Mouse (Mus musculus) cerebellum, adult (tissue): ENCODE measurements around the gene Tmie.

ENCODE experiments used
- ATAC-seq: cut with Nextera tagmentation; 2 replicates; pipeline ENCODE4 v1.9.2; 2017; ENCODE audit warnings: mild to moderate bottlenecking, moderate library complexity, mixed read lengths; ENCODE audit not compliant: insufficient number of reproducible peaks, low FRiP score, low TSS enrichment

The Tmie gene

DNA sequence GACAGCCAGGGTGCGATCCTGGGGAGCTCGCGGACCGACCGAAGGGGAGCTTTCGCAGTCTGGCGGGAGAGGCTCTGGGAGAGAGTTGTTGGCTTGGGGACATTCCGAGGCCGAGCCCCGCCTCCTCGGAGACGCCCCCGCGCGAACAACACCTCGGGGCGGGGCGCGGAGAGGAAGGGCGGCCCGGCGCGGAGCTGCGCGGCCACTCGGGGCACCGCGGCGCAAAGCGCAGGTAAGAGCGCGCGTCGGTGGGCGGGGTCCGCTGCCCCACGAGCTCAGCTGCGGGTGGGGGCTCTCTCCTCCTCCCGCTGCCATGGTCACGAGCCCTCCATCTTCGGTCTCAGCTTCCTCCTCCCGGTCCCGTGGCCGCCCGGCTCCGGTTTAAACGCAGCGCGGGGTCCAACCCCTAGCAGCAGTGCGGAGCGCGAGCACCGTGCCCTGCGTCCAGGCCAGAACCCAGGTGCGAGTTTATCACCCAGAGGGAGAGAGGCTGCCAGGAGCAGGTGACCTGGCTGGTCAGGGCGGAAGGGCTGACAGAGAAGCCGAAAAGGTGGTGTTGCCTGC lies at the start of gene Tmie:
TSS of gene Tmie (minus strand) at position 116 of the 564 bp plus-strand sequence.
- ATAC-seq: no peak

DNA sequence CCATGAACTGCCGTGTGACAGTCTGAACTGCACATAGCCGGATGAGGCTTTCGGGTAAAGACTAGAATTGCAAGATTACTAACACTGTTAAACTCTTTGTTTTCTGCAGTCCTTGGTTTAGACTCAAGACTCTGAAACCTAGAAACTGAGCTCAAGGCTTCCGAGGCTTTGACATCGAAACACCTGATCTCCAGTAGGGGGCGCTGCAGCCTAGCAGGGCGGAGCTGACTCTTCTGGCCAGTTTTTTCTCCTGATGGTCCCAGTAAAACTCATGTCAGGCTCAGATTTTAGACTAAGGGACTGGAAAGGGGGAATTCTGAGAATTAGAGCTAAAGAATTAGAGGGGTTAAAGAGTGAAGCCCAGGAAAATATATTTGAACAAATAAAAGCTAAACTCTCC lies 42.8 kb upstream of the Tmie start:
- no peak for ATAC-seq

DNA sequence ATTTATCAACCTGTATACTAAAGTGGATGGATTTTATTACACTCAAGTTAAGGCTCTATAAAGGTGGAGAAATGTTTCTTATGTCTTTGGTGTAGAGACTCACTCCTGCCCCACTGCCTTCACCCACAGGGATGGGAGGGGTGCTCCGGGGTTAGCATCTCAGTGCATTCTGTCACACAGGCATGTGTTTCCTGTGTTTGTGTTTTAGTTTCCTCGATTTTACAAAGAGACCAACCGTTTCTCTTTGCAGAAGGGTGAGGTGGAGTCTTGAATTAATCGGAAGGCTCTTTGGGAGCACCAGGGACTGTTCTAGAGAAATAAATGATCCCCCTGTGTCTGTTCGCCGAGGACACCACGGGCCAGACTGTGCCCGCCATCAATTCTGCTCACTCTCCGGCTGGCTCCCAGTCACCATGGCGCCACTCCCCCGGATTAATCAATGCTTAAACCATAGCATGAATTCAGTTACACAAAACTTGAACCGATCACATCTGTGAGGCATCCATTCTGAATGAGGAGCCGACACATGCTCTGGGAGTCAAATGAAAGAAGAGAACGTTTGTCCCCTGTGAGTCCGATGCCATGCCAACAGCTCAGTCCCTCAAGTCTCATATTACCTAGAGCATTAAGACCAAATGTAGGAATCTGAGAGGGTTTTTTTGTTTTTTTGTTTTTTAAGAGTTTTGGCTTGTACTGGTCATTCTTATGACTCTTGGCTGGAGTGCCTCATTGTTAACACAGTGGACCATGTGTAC lies 40.9 kb upstream of the Tmie start:
- ATAC-seq: no peak

DNA sequence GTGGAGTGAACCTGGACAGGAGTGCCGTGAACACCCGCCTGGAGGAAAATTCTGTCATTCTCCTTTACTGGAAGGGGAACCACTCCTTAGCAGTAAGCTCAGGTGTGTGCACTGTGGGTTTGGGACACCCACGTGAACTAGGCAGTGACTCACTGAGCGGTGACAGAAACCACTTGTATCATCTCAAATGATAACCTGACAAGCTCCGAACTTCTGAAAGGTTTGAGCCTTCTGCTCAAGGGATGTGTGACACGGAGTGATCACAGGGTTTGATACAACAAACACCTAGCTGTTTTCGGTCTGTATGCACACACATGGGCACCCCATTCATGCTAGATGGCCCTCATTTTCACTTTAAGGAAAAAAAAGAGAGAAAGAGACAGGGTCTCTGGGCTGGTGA lies 36.9 kb upstream of the Tmie start, which contains the start of gene Fam240a:
TSS of gene Fam240a (minus strand) at position 76 of the 400 bp plus-strand sequence.
- no peak for ATAC-seq

DNA sequence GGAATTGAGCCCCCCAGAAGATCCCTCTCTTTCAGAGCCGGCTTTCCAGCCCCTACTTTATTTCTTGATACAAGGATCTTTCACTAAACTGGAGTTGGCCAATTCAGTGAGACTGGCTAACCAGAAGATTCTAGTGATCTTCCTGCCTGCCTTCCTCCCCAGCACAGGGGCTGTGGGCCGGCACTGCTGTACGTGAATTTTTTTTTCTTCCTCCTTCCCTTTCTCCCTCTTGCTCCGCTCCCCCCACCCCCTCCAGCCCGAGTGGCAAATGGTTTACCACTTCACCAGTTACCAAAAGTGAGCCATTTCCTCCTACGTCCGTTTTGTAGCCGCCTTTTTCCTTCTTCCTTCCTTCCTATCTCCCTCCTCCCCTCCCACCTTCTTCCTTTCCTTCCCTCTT lies 35.6 kb upstream of the Tmie start:
- no peak for ATAC-seq

DNA sequence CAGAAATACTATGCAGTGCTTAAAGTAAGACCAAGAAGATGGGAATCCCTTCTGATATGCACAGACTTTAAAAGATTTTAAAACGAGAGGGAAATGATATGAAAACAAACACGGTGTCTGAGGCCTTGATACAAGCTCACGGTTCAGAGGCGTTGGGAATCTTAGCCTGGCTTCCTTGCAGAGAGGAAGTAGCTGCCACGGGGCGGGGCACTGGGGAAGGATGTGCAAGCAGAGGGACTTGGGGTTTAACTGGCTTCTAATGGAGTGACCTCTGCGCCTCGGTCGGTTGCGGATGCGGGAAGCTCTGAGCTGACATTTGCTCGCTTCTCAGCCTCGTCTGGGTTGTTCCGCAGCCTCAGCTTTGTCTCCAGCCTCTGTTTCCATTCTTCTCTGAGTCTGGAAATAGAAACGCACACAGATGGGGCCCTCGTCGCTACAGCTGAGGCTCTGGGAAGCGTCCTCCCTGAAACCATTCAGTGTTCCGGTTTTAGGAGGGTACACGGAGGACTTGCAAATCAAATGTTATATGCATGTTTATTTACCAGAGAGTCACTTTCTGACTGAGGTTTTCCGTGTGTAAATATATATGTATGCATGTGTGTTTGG lies 34.8 kb upstream of the Tmie start:
- no peak for ATAC-seq

DNA sequence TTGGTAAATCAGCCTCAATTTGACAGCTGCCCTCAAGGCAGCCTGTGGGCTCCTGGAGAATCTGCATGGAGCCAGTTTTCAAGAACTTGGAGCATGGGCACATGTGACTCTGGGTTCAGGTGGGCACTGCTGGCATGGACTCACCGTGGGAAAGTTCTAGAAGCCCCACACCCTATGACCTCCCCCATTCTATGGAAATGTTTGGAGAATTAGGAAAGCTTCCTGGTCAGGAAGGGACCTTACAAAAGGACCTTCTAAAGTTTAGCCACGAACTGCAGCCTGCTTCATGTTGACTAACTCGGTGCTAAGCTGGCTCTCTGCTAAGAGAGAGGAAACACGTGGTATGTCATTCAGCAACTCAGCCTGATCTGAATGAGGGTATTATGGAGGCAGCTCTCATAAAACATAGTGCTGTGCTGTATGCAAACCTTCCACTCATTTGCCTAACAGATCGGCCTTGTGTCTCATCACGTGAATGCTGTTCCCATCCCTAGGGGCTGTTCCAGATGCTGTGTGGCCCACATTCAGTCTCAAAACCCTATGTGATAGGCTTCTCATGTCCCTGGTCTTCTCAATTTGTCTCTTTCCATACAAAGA lies 29.6 kb upstream of the Tmie start:
- no peak for ATAC-seq

DNA sequence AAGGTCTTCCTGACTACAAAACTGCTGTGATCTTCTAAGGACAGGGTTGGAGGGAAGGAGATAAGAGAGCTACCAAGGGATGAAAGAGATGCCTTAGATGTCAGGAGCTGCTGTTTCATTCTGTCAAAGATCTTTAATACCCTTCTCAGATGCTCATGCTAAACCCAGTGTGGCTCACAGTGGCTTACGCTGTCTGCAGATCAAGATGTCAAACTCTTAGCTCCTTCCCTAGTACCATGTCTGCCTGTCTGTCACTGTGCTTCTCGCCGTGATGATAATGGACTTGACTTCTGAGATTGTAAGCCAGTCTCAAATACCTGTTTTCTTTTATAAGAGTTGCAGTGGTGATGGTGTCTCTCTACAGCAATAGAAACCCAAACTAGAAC lies 28.7 kb upstream of the Tmie start:
- ATAC-seq: no peak

DNA sequence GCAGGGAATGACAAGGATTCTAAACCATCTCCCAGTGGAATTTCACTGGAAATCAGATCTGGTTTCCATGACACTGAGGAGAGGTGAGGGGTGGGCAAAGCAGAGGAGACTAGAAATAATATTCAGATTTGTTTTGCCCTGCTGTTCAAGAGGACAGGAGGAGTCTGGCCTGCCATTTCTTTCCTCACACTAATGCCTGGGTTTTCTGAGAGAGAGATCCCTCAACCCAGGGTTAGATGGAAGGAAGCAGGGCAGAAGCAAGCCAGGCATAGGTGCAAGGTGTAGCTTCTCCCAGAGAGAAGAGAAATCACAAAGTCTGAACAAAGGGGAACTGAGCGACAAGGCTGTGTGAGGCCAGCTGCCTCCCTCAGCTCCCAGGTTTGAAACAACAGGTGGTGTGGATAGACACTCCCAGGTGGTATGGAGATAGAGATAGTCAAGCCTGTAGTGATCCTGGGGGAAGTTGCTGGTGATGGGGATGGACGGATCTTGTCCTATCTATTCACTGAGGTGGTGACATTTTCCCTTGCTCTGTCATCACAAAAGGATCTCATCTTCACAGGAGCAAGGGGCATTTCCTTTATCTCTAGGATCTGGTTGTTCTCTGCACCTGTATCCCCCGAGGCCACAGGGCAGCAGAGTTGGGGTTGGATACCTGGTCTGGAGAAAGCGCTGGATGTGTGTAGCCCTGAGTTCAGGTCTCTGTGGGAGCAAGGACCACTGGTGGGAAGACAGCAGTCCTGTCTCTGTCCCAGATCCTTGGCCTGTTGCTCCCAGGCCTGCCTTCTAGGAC lies 28.1 kb upstream of the Tmie start:
- no peak for ATAC-seq

DNA sequence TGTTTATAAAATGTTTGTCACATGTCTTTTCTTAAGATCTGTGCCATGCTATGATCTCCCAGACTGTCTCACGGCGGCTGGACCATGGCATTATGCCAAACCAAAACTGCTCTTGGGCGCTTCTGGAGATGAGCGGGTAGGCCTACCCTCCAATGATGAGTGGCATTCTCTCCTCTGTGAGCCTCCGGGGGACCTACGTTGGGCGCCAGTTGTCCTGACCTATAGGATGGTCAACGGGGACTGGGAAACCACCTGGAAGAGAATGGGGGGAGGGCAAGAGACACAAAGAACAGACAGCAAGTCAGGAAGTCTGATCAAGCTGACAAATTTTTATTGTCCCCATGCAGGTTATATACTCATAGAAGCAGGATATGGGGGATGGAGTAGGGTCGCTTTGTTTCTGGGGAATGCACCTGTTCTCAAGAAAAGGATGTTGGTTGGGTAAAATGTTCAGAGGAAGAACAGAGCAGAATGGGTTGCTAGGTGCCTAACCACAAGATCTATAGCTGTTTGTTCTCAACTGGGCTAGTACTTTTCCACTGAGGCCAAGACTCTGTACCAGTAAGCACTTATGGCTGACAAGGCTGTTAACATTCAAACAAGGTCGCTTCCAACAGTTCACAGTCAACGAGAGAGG lies 27.4 kb upstream of the Tmie start:
- no peak for ATAC-seq

DNA sequence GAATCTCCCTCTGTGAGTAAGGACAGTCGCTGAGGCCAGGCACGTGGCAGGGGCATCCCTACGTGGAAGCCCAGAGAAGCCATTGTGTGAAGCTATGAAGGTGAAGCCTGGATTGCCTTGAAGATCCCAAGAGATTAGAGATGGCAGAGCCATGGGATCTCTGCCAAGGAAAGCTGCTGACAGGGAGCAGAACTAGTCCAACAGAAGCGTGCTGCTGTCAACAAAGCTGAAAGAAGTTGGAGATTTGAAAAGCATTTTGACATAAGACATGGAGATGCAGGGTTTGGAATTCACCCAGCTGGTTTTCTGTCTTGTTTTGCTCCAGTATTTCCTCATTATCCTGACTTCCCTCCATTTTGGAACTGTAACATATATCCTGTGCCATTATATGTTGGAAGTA lies 22.4 kb upstream of the Tmie start:
- no peak for ATAC-seq

DNA sequence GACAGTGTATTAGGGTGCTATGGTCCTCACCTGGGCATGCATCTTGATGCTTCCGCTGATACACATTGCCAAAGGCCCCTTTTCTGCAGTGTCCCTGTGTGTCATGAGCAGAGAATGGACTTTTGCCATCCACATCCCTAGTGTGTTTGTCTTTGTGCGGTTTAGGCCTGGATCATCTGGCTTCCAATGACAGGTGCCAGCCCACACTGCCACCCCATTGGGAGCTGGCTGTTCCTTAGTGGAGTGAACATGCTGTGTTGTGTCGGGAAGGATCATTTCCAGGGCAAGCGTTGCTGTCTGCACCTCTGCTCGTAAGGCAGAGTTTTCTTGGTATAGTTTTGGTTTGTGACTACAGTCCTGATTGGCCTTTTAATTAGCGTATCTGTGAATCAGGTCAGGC lies 21.3 kb upstream of the Tmie start:
- ATAC-seq: no peak

DNA sequence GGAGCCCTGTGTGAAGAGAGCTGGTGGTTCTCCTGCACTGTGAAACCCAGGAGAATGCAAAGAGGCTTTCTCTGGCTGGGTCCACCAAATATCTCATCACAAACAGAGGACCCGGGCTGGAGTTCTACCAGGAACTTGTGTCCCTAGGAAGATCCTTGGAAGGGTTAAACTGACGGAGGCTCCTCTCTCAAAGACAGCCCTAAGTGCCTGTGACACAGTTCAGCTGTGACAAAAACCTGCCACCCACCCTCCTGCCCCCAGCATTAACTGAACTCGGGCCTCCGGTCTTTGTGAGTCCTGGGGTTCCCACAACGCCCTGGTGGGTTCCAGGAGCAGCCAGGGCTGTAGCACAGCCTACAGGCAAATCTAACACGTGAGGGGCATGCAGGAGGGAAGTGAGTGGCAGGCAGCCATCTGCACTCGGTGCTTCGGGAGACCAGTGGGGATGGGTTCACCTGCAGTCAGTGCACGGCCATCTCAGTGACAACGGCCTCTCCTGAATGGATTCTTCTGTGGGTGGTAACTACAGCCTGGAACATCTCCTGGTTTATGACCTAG lies 19.6 kb upstream of the Tmie start:
- no peak for ATAC-seq

DNA sequence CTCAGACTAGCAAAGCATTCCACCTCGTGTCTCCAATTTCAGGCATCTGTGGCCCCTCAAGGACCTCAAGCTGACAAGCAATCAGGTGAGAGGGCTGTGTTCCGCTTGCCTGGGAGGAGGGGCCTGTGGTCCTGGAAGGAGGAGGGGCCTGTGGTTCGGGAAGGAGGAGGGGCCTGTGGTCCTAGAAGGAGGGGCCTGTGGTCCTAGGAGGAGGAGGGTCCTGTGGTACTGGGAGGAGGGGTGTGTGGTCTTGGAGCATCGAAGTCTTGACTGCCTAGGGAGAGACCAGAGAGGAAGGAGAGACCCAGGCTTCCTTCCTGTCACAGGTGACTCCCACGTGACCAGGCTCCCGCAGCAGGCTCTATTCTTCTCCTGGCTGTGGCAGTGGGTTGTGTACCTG lies 16.7 kb upstream of the Tmie start:
- no peak for ATAC-seq

DNA sequence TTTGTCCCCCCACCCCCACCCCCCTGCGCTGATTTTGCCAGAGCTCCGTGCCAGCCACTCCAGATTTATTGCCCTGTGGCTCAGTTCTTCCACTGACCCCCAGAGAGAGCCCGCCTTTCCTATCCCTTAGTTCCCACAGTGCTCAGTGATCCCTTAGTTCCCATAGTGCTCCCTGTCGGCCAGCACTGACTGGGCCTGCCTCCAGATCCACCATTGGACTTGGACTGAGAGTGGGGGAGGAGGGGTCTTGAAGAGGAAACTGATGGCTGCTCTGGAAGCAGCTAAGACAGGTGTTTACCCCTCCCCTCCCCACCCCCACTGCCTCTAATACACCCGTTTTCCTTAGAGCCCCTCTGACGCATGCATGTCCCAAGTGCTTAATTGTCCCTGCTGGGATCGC lies 16.1 kb upstream of the Tmie start:
- ATAC-seq: no peak

DNA sequence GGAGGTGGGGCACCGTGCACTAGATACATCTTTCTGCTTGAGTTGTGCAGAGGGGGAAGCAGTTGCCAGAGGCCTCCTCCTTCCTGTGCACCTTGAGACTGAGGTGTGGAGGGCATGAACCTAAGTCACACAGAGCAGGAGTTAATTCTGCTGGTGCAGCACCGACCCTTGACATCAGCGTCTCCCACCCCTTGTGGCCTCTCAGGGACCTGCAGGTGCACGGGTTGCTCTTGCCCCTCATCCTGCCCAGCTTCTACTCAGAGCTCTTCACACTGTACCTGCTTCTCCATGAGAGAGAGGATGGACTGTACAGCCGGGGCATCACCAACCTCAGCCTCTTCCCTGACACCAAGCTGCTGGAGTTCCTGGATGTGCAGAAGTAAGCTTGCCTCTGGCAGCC lies 15.6 kb upstream of the Tmie start:
- no peak for ATAC-seq

DNA sequence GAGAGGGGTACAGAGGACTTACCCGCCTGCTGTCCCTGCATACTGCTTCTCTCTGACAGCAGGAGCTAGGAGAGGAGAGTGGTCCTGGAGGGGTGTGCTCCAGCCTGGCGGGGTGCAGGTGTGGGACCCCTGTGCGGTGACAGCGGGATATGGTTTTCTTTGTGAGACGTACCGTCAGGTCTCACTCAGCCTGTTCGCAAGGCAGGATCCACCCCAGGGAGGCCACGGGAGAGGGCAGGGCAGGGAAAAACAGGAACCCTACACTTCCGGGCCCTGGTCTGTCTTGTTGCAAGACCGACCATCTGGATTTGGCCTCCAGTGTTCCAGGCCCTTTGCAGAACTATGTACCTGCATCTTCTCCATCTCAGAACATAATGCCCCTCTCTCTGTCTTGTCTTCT lies 13.5 kb upstream of the Tmie start:
- ATAC-seq: no peak

DNA sequence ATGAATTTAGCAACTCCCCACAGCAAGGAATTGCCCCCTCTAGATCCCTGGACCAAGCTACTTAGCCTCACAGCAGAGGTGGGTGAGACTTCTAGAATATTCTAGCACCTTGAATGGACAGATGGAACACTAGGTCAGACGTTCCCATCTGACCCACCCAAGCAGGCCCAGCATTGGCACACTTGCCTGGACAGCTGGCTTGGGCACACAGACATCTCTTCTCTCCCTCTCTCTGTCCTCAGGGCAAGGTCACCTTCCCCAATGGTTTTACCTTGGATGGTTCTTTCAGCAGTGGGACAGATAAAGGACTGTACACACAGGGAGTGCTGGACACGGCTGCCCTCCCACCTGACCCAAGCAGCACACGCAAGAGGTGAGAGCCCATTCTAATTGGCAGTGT lies 12.6 kb upstream of the Tmie start:
- no peak for ATAC-seq

DNA sequence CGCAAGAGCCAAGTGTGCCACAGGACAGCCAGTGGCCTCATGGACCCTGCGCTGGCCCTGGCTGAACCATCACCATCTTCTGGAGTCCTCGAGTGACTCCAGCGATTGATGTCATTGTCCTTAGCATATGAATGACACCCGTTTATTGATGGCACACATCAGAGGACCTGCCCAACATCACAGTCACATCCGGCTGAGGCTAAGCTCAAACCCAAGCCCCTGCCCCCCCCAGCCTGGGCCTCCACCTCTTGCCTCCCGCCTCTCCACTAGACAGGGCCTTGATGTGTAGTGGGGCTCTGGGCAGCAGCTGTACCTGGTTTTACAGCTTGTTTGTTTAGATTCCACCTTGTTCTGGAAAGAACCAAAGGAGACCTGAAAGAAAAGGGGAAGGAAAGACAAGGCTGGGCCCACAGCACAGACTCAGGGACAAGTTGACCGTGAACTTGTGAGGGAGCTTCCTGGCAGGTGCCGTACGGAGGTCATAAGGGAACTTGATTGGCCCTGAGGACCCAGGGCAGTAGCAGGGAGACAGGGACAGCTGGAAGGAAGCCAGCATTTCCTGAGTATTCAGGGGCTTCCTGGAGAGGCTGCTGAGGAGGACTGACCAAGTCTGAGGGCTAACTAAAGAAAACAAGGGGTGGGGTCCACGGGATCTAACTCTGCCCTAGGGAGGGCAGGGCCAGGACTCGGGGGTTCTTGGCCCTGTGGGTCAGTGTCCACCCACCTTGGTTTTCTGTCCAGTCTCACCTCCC lies 11.3 kb upstream of the Tmie start:
- ATAC-seq: no peak
